Mouse (Mus musculus): ENCODE results near the gene Elp5. TPM values are rescaled to one million over a fixed set of nuclear protein-coding genes. Genes with fewer than 3 reads are reported as not detected.

Gene Elp5
- polyA plus RNA-seq, 1 experiment from 2014 or later, result 168 TPM

DNA sequence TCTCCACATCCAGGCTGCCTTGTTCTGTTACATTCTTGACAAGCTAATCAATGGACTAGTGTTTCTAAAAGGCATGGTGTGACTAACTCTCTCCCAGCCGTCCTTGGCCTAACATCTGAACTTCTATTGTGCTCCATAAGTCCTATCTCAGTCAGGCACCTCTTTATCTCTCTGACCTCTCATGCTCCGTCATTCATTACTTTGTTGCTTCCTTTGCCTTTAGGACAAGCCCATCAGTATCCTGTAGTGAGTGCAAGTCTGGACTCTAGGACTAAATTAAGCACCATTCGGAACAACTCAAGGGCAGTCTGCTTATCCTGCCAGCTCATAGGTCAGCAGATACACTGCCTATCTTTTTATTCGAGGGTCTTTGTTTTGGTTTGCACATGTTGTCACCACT, 6.0 kb downstream of the Elp5 start:
- Histone ChIP-seq H3K4me3 (ENCODE audit: low read depth, low read length) (no peak overlapping the region), H3K27me3 (ENCODE audit: control insufficient read depth, insufficient read depth, low read length) (no peaks in the 10 kb centered on the region), H3K9me3 (ENCODE audit: control insufficient read depth, low read length) (no peaks in the 10 kb centered on the region), H3K36me3 (ENCODE audit: control insufficient read depth, insufficient read depth, low read length) (peaks cover 14% of the 10 kb centered on the region), H3K27ac (ENCODE audit: low read depth, low read length) (no peak overlapping the region), H3K4me2 (ENCODE audit: low read depth) (no peak overlapping the region), H3K4me1 (ENCODE audit: control insufficient read depth, insufficient read depth, low read length) (no peaks in the 10 kb centered on the region), H3K9ac (ENCODE audit: low read length) (no peak overlapping the region)
- DNase-seq (ENCODE audit: low spot score), result no peak
- no peak for ATAC-seq (ENCODE audit: insufficient read depth, low FRiP score, low TSS enrichment)
- WGBS, result 86% methylated on average over 4 of the region's 4 CpGs

DNA sequence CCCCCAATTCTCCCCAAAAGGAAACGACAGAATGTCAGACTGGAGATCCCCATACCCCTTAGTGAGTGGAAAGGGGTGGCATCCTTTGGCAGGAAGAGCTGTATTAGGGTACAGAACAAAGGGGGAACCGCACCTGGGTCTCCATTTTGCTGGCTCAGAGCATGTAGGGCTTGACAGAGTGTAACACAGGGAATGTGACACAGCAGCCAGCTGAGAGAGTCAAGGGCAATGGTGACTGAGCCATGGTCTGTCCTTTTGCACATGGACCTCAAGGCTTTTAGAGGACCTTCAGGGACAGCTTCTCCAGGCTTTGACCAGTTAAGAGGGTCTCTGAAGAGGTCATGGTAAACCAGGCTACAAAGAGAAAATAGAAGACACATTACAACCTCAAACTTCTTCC, 7.4 kb downstream of the Elp5 start:
- Histone ChIP-seq H3K4me2 (ENCODE audit: low read depth) (no peak overlapping the region), H3K27ac (ENCODE audit: low read depth, low read length) (no peak overlapping the region), H3K4me1 (ENCODE audit: control insufficient read depth, insufficient read depth, low read length) (no peaks in the 10 kb centered on the region), H3K27me3 (ENCODE audit: control insufficient read depth, insufficient read depth, low read length) (no peaks in the 10 kb centered on the region), H3K9ac (ENCODE audit: low read length) (no peak overlapping the region), H3K9me3 (ENCODE audit: control insufficient read depth, low read length) (no peaks in the 10 kb centered on the region), H3K4me3 (ENCODE audit: low read depth, low read length) (no peak overlapping the region), H3K36me3 (ENCODE audit: control insufficient read depth, insufficient read depth, low read length) (peaks cover 14% of the 10 kb centered on the region)
- ATAC-seq (ENCODE audit: insufficient read depth, low FRiP score, low TSS enrichment), result no peak
- WGBS, result 93% methylated on average over 2 of the region's 2 CpGs
- DNase-seq (ENCODE audit: low spot score), result no peak

DNA sequence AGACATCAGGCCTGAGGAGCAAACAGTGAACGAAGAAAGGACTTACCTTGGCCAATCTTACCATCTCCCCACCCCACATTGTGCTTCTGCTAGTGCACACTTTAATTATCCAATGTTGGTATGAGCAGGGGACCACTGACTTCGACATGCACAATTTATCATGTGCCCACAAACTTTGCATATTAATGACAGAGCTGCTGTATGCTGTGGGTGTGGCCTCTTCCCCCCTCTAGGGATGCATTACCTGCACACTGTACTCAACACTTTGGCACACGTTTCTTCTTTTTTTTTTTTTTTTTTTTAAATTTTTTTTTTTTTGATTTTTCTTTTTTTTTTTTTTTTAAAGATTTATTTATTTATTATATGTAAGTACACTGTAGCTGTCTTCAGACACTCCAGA, 11.5 kb downstream of the Elp5 start:
- no peak for ATAC-seq (ENCODE audit: insufficient read depth, low FRiP score, low TSS enrichment)
- 93% methylated on average over 3 of the region's 3 CpGs for WGBS
- peaks cover 16% of the 10 kb centered on the region for H3K36me3 ChIP-seq (ENCODE audit: control insufficient read depth, insufficient read depth, low read length)

DNA sequence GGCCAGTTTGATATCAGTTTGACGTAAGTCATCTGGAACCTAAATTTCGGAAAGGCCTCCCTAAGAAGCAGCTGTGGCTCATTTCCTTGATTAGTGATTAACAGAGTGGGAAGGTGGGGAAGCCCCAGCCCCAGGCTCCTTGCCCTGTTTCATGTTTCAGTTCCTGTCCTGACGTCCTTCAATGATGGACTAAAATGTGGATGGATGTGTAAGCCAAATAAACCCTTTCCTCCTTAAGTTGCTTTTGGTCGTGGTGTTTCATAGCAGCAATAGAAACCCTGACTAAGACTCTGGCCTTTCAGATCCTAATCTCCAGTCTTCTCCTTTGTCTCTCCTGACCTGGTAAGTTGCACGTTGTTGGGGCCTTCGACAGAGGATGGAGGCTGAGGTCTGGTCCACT, 12.1 kb downstream of the Elp5 start:
- peaks cover 3% of the 10 kb centered on the region; the same call in 1 of the 2 replicates for H3K4me1 ChIP-seq (ENCODE audit: control insufficient read depth, insufficient read depth, low read length)
- peaks cover 13% of the 10 kb centered on the region for H3K36me3 ChIP-seq (ENCODE audit: control insufficient read depth, insufficient read depth, low read length)
- no peak overlapping the region for H3K27ac ChIP-seq (ENCODE audit: low read depth, low read length)
- peaks cover 26% of the 10 kb centered on the region for H3K27me3 ChIP-seq (ENCODE audit: control insufficient read depth, insufficient read depth, low read length)
- no peak overlapping the region for H3K4me2 ChIP-seq (ENCODE audit: low read depth)
- H3K9ac ChIP-seq (ENCODE audit: low read length), result no peak overlapping the region
- no peak overlapping the region for H3K4me3 ChIP-seq (ENCODE audit: low read depth, low read length)
- WGBS, result 88% methylated on average over 6 of the region's 6 CpGs
- ATAC-seq (ENCODE audit: insufficient read depth, low FRiP score, low TSS enrichment), result no peak
- no peak for DNase-seq (ENCODE audit: low spot score)
- H3K9me3 ChIP-seq (ENCODE audit: control insufficient read depth, low read length), result no peaks in the 10 kb centered on the region

More for the DNA sequence above, 11.5 kb downstream of the Elp5 start:
- no peak for DNase-seq (ENCODE audit: low spot score)
- H3K4me1 ChIP-seq (ENCODE audit: control insufficient read depth, insufficient read depth, low read length), result peaks cover 3% of the 10 kb centered on the region; the same call in 1 of the 2 replicates
- no peak overlapping the region for H3K9ac ChIP-seq (ENCODE audit: low read length)
- H3K9me3 ChIP-seq (ENCODE audit: control insufficient read depth, low read length), result no peaks in the 10 kb centered on the region
- no peak overlapping the region for H3K4me3 ChIP-seq (ENCODE audit: low read depth, low read length)
- no peak overlapping the region for H3K4me2 ChIP-seq (ENCODE audit: low read depth)
- H3K27me3 ChIP-seq (ENCODE audit: control insufficient read depth, insufficient read depth, low read length), result peaks cover 21% of the 10 kb centered on the region
- no peak overlapping the region for H3K27ac ChIP-seq (ENCODE audit: low read depth, low read length)

- Histone ChIP-seq H3K9ac (ENCODE audit: low read length) (no peak overlapping the region), H3K36me3 (ENCODE audit: control insufficient read depth, insufficient read depth, low read length) (peaks cover 6% of the 10 kb centered on the region), H3K4me1 (ENCODE audit: control insufficient read depth, insufficient read depth, low read length) (peaks cover 3% of the 10 kb centered on the region; the same call in 1 of the 2 replicates), H3K4me2 (ENCODE audit: low read depth) (no peak overlapping the region), H3K9me3 (ENCODE audit: control insufficient read depth, low read length) (no peaks in the 10 kb centered on the region), H3K27me3 (ENCODE audit: control insufficient read depth, insufficient read depth, low read length) (peaks cover 41% of the 10 kb centered on the region), H3K27ac (ENCODE audit: low read depth, low read length) (no peak overlapping the region), H3K4me3 (ENCODE audit: low read depth, low read length) (no peak overlapping the region)
- no peak for ATAC-seq (ENCODE audit: insufficient read depth, low FRiP score, low TSS enrichment)
- 90% methylated on average over 4 of the region's 4 CpGs for WGBS
- DNase-seq (ENCODE audit: low spot score), result no peak
Measured at GRCm38 (mm10) chr11:69968793-69969192, 13.5 kb downstream of the Elp5 start.

- 0 out of 2 replicates have a peak, but pooled peaks cover 2% of the 10 kb centered on the region for H3K36me3 ChIP-seq (ENCODE audit: control insufficient read depth, insufficient read depth, low read length)
- H3K4me3 ChIP-seq (ENCODE audit: low read depth, low read length), result peak overlapping the region; percentile 27
- 38% methylated on average over 17 of the region's 17 CpGs for WGBS
- peak; percentile 15 for DNase-seq (ENCODE audit: low spot score)
- peak overlapping the region; percentile 35 for H3K4me2 ChIP-seq (ENCODE audit: low read depth)
- peaks cover 57% of the 10 kb centered on the region for H3K27me3 ChIP-seq (ENCODE audit: control insufficient read depth, insufficient read depth, low read length)
- peaks cover 3% of the 10 kb centered on the region; the same call in 1 of the 2 replicates for H3K4me1 ChIP-seq (ENCODE audit: control insufficient read depth, insufficient read depth, low read length)
- no peak overlapping the region for H3K27ac ChIP-seq (ENCODE audit: low read depth, low read length)
- no peak for ATAC-seq (ENCODE audit: insufficient read depth, low FRiP score, low TSS enrichment)
- H3K9me3 ChIP-seq (ENCODE audit: control insufficient read depth, low read length), result no peaks in the 10 kb centered on the region
- 0 out of 2 replicates have a peak overlapping the region, but pooled peaks have one; percentile 37 for H3K9ac ChIP-seq (ENCODE audit: low read length)
Measured at GRCm38 (mm10) chr11:69966860-69967517, 15.3 kb downstream of the Elp5 start.

GRCm38 (mm10) chr11:69966006-69966859, 16.1 kb downstream of the Elp5 start:
- 2% methylated on average over 59 of the region's 59 CpGs for WGBS
- no peak overlapping the region for H3K27ac ChIP-seq (ENCODE audit: low read depth, low read length)

GRCm38 (mm10) chr11:69965271-69966005, 16.9 kb downstream of the Elp5 start:
- H3K9me3 ChIP-seq (ENCODE audit: control insufficient read depth, low read length), result no peaks in the 10 kb centered on the region
- peaks cover 3% of the 10 kb centered on the region; the same call in 1 of the 2 replicates for H3K4me1 ChIP-seq (ENCODE audit: control insufficient read depth, insufficient read depth, low read length)
- no peak overlapping the region for H3K9ac ChIP-seq (ENCODE audit: low read length)
- ATAC-seq (ENCODE audit: insufficient read depth, low FRiP score, low TSS enrichment) (no peak), DNase-seq (ENCODE audit: low spot score) (peak; percentile 23)
- H3K27ac ChIP-seq (ENCODE audit: low read depth, low read length), result no peak overlapping the region
- peak overlapping the region; percentile 14; the same call in 1 of the 2 replicates for H3K4me2 ChIP-seq (ENCODE audit: low read depth)
- peaks cover 57% of the 10 kb centered on the region for H3K27me3 ChIP-seq (ENCODE audit: control insufficient read depth, insufficient read depth, low read length)
- WGBS, result 2% methylated on average over 49 of the region's 49 CpGs
- peak overlapping the region; percentile 27 for H3K4me3 ChIP-seq (ENCODE audit: low read depth, low read length)
- H3K36me3 ChIP-seq (ENCODE audit: control insufficient read depth, insufficient read depth, low read length), result 0 out of 2 replicates have a peak, but pooled peaks cover 2% of the 10 kb centered on the region

More at GRCm38 (mm10) chr11:69966006-69966859, 16.1 kb downstream of the Elp5 start:
- H3K27me3 ChIP-seq (ENCODE audit: control insufficient read depth, insufficient read depth, low read length), result peaks cover 57% of the 10 kb centered on the region
- 0 out of 2 replicates have a peak, but pooled peaks cover 2% of the 10 kb centered on the region for H3K36me3 ChIP-seq (ENCODE audit: control insufficient read depth, insufficient read depth, low read length)
- H3K9me3 ChIP-seq (ENCODE audit: control insufficient read depth, low read length), result no peaks in the 10 kb centered on the region
- DNase-seq (ENCODE audit: low spot score), result peak; percentile 35
- H3K4me1 ChIP-seq (ENCODE audit: control insufficient read depth, insufficient read depth, low read length), result peaks cover 3% of the 10 kb centered on the region; the same call in 1 of the 2 replicates
- ATAC-seq (ENCODE audit: insufficient read depth, low FRiP score, low TSS enrichment), result 0 out of 2 replicates have a peak, but pooled peaks have one; percentile 31
- peak overlapping the region; percentile 27 for H3K4me3 ChIP-seq (ENCODE audit: low read depth, low read length)
- peak overlapping the region; percentile 37 for H3K9ac ChIP-seq (ENCODE audit: low read length)
- peak overlapping the region; percentile 35 for H3K4me2 ChIP-seq (ENCODE audit: low read depth)

Data from neural tube, embryonic 11.5 days (tissue).